Mouse (Mus musculus) neural tube, embryonic 12.5 days (tissue): ENCODE measurements around the gene Unc5a. TPM values are rescaled to one million over a fixed set of nuclear protein-coding genes. Genes with fewer than 3 reads are reported as not detected.

Source experiments
- ATAC-seq: fragments of 200-750 bp; cut with Nextera tagmentation; 2 replicates; pipeline ENCODE4 v1.8.0; 2017; ENCODE audit warnings: low read depth, mild to moderate bottlenecking, moderate TSS enrichment, moderate library complexity; ENCODE audit not compliant: low FRiP score
- H3K27ac ChIP-seq: fragments of 300-500 bp; sonication (generic); 2 replicates; pipeline ENCODE4 v1.5.1; 2016
- H3K27me3 ChIP-seq: fragments of 300-500 bp; sonication (generic); replicated peaks from 2 replicates; pipeline ENCODE4 v1.6.1; 2016; ENCODE audit warnings: mild to moderate bottlenecking
- H3K36me3 ChIP-seq: fragments of 300-500 bp; sonication (generic); 2 replicates; pipeline ENCODE4 v1.6.1; 2016; ENCODE audit warnings: mild to moderate bottlenecking
- H3K4me1 ChIP-seq: fragments of 300-500 bp; sonication (generic); 2 replicates; pipeline ENCODE4 v1.6.1; 2016
- H3K4me2 ChIP-seq: fragments of 300-500 bp; sonication (generic); replicated peaks from 2 replicates; pipeline ENCODE4 v1.6.1; 2016; ENCODE audit warnings: mild to moderate bottlenecking
- H3K4me3 ChIP-seq: fragments of 300-500 bp; sonication (generic); 2 replicates; pipeline ENCODE4 v1.5.1; 2016
- H3K9ac ChIP-seq: fragments of 300-500 bp; sonication (generic); 2 replicates; pipeline ENCODE4 v1.6.1; 2016; ENCODE audit warnings: mild to moderate bottlenecking
- H3K9me3 ChIP-seq: fragments of 300-500 bp; sonication (generic); 2 replicates; pipeline ENCODE4 v1.6.1; 2016; ENCODE audit warnings: mild to moderate bottlenecking
- WGBS: fragments of 180-500 bp; shearing (Covaris S2); methylation state at CpG from one replicate; pipeline ENCODE4 v1.1.7; 2016; 5-methylcytosine and 5-hydroxymethylcytosine counted together
- polyA plus RNA-seq: library from polyadenylated mRNA; unstranded; fragments of >200 nt; fragmentation: Nextera tagmentation; extraction: Ambion mirVana; gene quantifications from 2 replicates; pipeline ENCODE4 v1.2.1, GENCODE M21; 2016

The Unc5a gene
- polyA plus RNA-seq, 1 experiment from 2014 or later, result 7.7 TPM

DNA sequence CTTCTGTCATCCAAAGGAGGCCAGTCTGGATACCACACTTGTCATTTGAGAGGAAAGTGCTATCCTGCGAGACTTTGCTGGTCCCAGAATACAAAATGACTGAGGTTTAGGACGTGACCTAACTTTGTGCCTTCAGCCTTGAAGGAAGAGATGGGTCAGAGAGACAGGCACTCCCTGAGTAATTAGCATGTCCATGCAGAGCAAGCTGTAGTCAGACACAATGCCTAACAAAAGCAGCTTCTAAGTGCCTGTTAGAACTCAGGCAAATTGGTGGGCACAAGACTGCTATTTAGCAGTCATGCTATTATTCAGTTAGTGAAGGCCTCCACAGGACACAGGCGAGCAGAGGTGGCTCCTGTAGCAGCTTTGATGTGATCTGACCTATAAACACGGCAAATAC lies 73.0 kb downstream of the Unc5a start:
- WGBS, result 26% methylated on average over 4 of the region's 4 CpGs
- Histone ChIP-seq H3K9ac (no peak overlapping the region), H3K4me2 (no peak overlapping the region), H3K27ac (no peak overlapping the region), H3K36me3 (peaks cover 9% of the 10 kb centered on the region; the same call in 1 of the 2 replicates), H3K9me3 (no peaks in the 10 kb centered on the region), H3K4me3 (no peak overlapping the region), H3K4me1 (peaks cover 3% of the 10 kb centered on the region; the same call in 1 of the 2 replicates), H3K27me3 (no peaks in the 10 kb centered on the region)
- no peak for ATAC-seq

GRCm38 (mm10) chr13:55022715-55023114 lies 73.5 kb downstream of the Unc5a start:
- ATAC-seq, result no peak
- Histone ChIP-seq H3K9me3 (no peaks in the 10 kb centered on the region), H3K4me1 (peaks cover 3% of the 10 kb centered on the region; the same call in 1 of the 2 replicates), H3K36me3 (peaks cover 9% of the 10 kb centered on the region; the same call in 1 of the 2 replicates), H3K9ac (no peak overlapping the region), H3K27ac (no peak overlapping the region), H3K4me2 (no peak overlapping the region), H3K27me3 (no peaks in the 10 kb centered on the region), H3K4me3 (no peak overlapping the region)
- 78% methylated on average over 9 of the region's 9 CpGs for WGBS

GRCm38 (mm10) chr13:55024215-55024614 lies 75.0 kb downstream of the Unc5a start:
- WGBS, result 92% methylated on average over 2 of the region's 2 CpGs
- no peak for ATAC-seq
- no peak overlapping the region for H3K4me3 ChIP-seq
- peaks cover 3% of the 10 kb centered on the region; the same call in 1 of the 2 replicates for H3K4me1 ChIP-seq
- no peaks in the 10 kb centered on the region for H3K9me3 ChIP-seq
- H3K27me3 ChIP-seq, result no peaks in the 10 kb centered on the region
- H3K27ac ChIP-seq, result no peak overlapping the region
- H3K9ac ChIP-seq, result no peak overlapping the region
- H3K36me3 ChIP-seq, result peaks cover 14% of the 10 kb centered on the region; the same call in 1 of the 2 replicates
- H3K4me2 ChIP-seq, result no peak overlapping the region

- H3K36me3 ChIP-seq, result peaks cover 6% of the 10 kb centered on the region
- no peak overlapping the region for H3K27ac ChIP-seq
- no peak for ATAC-seq
- no peak overlapping the region for H3K4me2 ChIP-seq
- no peaks in the 10 kb centered on the region for H3K9me3 ChIP-seq
- H3K4me3 ChIP-seq, result no peak overlapping the region
- no peaks in the 10 kb centered on the region for H3K27me3 ChIP-seq
- 96% methylated on average over 2 of the region's 2 CpGs for WGBS
- H3K4me1 ChIP-seq, result no peaks in the 10 kb centered on the region
- H3K9ac ChIP-seq, result no peak overlapping the region
Observed at GRCm38 (mm10) chr13:55040016-55040415, 90.8 kb downstream of the Unc5a start.

DNA sequence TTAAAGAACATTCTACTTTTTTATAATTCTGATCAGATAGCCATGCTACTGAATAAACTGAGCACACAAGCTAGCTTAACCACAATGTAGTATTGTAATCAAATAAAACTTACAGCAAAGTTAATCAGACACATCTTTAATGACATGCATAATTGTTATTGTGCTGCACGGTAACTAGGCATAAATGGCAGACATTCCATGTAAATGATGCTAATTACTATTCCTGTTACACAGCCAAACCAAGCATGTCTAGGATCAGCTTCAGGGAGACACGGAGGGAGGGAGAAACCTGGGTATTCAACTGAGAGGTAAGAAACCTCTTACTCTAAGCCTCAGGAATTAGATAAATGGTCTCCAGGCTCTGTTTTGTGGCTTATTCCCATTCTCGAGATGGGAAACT lies 98.5 kb downstream of the Unc5a start:
- Histone ChIP-seq H3K9me3 (no peaks in the 10 kb centered on the region), H3K4me1 (no peaks in the 10 kb centered on the region), H3K9ac (no peak overlapping the region), H3K36me3 (peaks cover 6% of the 10 kb centered on the region), H3K4me3 (no peak overlapping the region), H3K4me2 (no peak overlapping the region), H3K27ac (no peak overlapping the region), H3K27me3 (no peaks in the 10 kb centered on the region)
- ATAC-seq, result no peak
- 69% methylated on average over 3 of the region's 3 CpGs for WGBS

Other genes with a start within 250 kb of the Unc5a start
- 0.09 and 0.15 TPM in 2 replicates for gene Cdhr2, start 247.9 kb upstream of the Unc5a start, polyA plus RNA-seq
- 29.5 and 37.6 TPM in 2 replicates for gene Gprin1, start 199.5 kb upstream of the Unc5a start, polyA plus RNA-seq
- 3.6 and 4.2 TPM in 2 replicates for gene Sncb, start 182.8 kb upstream of the Unc5a start, polyA plus RNA-seq
- gene Eif4e1b, start 165.4 kb upstream of the Unc5a start, polyA plus RNA-seq, result not detected in 2 replicates
- gene Tspan17, start 160.0 kb upstream of the Unc5a start, polyA plus RNA-seq, result 53.3 and 59.0 TPM in 2 replicates
- 0.80 and 0.84 TPM in 2 replicates for gene Hk3, start 72.0 kb downstream of the Unc5a start, polyA plus RNA-seq
- gene Uimc1, start 150.9 kb downstream of the Unc5a start, polyA plus RNA-seq, result 22.4 and 22.6 TPM in 2 replicates
- gene Zfp346, start 155.9 kb downstream of the Unc5a start, polyA plus RNA-seq, result 23.7 and 26.1 TPM in 2 replicates
- not detected in 2 replicates for gene Gm17617, start 184.1 kb downstream of the Unc5a start, polyA plus RNA-seq
- gene Fgfr4, start 203.2 kb downstream of the Unc5a start, polyA plus RNA-seq, result 2.8 and 3.7 TPM in 2 replicates